Mouse (Mus musculus) myocyte (in vitro differentiated cells): Measurements from ENCODE around the gene Bpifb1.

ENCODE experiments used
- MAX ChIP-seq: IDR thresholded peaks from one replicate; pipeline ENCODE4 v1.6.1; 2011; ENCODE audit warnings: low read depth, mild to moderate bottlenecking, control low read depth
- POLR2A ChIP-seq: IDR thresholded peaks from one replicate; pipeline ENCODE4 v1.6.1; 2011; ENCODE audit warnings: low read depth, mild to moderate bottlenecking, control low read depth, moderate library complexity; ENCODE audit not compliant: insufficient read length
- TCF3 ChIP-seq: IDR thresholded peaks from one replicate; pipeline ENCODE4 v1.6.1; 2011; ENCODE audit warnings: low read depth, control low read depth; ENCODE audit not compliant: insufficient read length

DNA sequence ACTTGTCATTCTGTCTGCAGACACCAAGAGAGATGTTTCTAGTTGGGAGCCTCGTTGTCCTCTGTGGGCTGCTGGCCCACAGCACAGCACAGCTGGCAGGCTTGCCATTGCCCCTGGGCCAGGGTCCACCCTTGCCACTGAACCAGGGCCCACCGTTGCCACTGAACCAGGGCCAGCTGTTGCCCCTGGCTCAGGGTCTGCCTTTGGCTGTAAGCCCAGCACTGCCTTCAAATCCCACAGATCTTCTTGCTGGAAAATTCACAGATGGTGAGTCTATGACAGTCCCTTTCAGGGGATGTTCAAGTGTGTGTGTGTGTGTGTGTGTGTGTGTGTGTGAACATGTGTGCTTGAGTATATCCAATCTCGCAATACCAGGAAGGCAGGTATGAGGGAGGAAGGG lies 46.9 kb upstream of the Bpifb1 start:
- TF ChIP-seq POLR2A (no peak), TCF3 (no peak), MAX (no peak)
